Mouse (Mus musculus): Measurements from ENCODE around the gene Rnf11. TPM values are rescaled to one million over a fixed set of nuclear protein-coding genes. Genes with fewer than 3 reads are reported as not detected.

The Rnf11 gene
- 397 TPM for polyA plus RNA-seq (2014; fragmentation: Illumina TruSeq; extraction: RNeasy Lipid Tissue Mini Kit (QIAGEN cat#74804))

DNA sequence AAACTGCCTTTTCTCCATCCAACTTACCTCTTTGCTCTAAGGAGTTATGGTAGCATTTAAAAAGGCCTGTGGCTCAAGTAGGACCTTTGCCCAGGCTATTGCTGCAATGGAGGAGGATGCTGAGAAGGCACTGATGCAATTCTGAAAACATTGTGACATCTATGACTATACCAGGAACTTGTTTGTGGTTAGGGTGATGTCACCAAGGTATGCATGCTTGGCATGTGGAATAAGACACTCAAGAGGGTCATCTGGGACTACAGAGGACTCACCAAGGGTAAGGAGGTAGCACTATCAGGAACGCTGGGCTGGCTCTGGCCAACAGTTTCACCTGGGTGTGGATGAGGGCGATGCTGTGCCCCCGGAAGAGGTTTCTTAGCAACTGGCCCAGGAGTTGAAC lies at the start of gene Rnf11:
TSS of gene Rnf11 (minus strand) at position 108 of the 400 bp plus-strand sequence.

DNA sequence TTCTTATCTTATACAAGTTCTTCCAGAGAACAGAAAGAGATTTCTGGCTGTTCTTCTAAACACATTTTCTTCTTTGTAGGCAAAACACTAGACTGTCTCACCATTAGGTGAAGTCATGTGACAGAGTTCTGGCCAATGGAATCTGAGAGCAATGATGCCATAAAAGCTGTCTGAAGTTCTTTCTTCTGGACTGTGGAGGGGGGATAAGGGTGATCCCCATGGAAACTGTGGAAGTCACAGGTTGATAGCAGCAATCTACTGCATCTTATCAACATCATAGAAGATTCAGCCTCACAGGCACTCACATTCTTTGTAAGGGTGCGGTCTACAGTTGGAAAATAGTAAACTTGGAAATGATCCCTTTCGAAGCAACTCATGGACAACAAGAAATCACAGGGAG lies 46.6 kb upstream of the Rnf11 start, which contains the start of gene 4930522H14Rik:
TSS of gene 4930522H14Rik (minus strand) at position 187 of the 400 bp plus-strand sequence.

DNA sequence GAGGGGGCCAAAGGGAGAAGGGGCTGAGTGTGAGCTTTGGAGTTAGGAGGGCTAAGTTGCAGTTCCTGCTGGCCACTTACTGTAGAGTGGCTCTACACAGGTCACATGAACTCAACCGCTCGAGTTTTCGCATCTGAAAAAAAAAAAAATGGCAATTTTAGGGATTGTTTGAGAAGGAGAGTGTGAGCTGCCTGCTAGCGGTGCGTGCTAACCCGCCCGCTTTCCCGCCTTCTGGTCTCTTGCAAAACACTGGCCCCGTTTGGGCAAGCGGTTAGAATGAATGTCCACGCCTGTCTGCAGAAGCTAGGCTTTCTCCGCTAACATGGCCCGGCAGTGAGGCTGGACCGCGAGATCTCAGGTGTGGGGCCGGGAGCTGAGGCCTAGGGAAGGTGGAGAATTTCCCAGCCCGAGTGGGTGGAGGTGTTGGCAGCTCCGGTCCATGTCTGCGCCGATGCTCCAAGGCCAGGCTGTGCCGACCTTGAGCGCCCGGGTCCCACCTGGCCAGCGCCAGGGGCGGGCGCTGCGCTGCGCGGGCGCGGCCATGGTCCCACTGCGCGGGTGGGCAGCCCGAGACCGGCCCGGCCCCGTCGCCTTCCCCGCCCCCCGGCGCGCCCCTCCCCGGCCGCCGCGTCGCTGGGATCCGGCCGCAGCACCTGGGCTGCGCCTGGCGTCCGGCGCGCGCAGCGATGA lies 77.9 kb downstream of the Rnf11 start, which contains the start of gene Ttc39a:
TSS of gene Ttc39a (plus strand) at position 138 of the 690 bp plus-strand sequence.

Other genes starting within 250 kb of the Rnf11 start
- gene Eps15, start 204.5 kb downstream of the Rnf11 start, polyA plus RNA-seq (2014; fragmentation: Illumina TruSeq; extraction: RNeasy Lipid Tissue Mini Kit (QIAGEN cat#74804)) = 165 TPM
- gene Ttc39a, start 78.1 kb downstream of the Rnf11 start, polyA plus RNA-seq (2014; fragmentation: Illumina TruSeq; extraction: RNeasy Lipid Tissue Mini Kit (QIAGEN cat#74804)) = 4.9 TPM
- gene 4930522H14Rik, start 46.6 kb upstream of the Rnf11 start, polyA plus RNA-seq (2014; fragmentation: Illumina TruSeq; extraction: RNeasy Lipid Tissue Mini Kit (QIAGEN cat#74804)) = not detected
- 41.5 TPM for gene Cdkn2c, start 182.5 kb upstream of the Rnf11 start, polyA plus RNA-seq (2014; fragmentation: Illumina TruSeq; extraction: RNeasy Lipid Tissue Mini Kit (QIAGEN cat#74804))
- 112 TPM for gene Faf1, start 191.9 kb upstream of the Rnf11 start, polyA plus RNA-seq (2014; fragmentation: Illumina TruSeq; extraction: RNeasy Lipid Tissue Mini Kit (QIAGEN cat#74804))

All from ovary, adult 10 weeks (tissue).